Mouse (Mus musculus): Measurements from ENCODE around the gene Srpk1.
"Not testable (repeated sequence)": the region's sequence is repeated elsewhere in the genome, so short reads cannot be mapped to it uniquely, and the experiment has no call there.

Srpk1 gene

DNA sequence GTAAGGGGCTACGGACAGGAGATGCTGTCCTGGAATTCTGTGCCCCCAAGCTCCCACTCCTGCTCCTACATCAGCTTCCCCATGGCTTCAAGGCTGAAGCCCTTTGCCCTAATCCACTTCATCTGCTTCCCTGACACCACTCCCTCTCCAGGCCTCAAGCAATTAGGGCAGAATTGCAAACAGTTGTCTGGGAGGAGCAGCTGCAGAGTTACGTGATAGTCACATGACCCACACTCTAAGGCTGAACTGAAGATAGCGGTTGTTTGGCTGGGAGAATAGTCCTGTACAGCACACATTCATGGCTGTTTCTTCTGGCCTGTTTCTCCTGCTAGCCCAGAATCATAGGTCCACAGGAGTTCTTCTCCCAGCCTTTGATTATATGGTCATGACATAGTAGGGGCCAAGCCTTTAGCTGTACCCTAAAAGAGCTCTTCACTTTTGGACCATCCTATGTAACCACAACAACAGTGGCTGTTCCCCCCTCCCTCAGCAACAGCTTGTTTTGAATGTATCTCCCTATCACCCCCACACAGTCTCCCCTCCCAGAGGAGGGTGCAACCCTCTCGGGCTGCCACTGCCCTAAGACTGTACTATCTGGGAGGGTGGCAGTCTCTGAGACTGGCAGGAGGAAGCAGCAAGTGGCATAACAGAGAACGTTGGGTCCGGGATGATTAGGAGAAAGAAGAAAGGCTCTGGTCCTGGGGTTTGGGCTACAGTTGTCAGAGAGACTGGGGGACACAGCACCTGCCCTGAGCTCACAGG, 65.7 kb downstream of the Srpk1 start:
- no peak for DNase-seq (ENCODE audit: low read depth, low spot score)

DNA sequence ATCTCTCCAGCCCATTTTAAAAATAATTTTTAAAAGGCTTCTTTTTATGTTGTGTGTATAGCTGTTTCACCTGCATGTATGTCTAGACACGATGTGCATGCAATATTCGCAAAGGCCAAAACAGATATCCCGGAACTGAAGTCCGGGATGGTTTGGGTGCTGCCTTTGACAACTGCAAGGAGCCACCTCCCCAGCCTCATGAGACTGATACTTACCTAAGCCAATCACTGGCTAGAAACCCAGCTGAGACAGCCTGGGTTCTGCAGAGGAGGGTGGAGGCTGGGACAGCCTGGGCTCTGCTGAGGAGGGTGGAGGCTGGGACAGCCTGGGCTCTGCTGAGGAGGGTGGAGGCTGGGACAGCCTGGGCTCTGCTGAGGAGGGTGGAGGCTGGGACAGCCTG, 68.5 kb downstream of the Srpk1 start:
- not testable (repeated sequence) for DNase-seq (ENCODE audit: low read depth, low spot score)

DNA sequence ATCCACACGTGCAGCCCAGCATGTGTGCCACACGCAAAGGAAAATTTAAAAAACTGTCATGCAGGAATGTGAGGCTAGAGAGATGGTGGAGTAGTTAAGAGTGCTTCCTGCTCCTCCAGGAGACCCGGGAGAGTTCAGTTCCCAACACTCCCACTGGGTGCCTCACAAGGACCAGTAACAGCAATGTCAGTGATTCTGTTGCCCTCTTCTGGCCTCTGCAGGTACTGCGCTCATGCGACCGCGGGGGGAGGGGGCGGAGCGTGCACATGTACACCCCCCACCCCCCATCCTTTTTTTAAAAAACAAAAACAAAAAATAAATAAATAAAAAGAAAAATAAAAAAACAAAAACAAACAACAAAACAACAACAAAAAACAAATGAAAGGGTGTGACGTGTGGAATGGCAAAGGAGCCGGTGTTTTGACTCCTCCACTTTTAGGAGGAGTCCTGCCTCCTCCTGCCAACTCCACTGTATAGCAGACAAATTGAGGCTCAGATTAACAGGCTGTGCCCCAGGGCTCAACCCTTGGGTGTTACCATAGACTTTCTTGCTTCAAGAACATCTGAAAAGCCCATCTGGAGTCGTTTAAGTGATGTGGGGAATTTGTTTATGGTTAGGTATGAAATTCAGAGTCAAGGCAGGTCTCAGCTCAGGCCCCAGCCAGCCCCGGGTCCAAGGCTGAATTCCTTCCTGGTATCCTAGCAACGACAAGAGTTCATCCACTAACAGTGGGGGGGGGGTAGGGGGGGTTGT, 69.3 kb downstream of the Srpk1 start:
- DNase-seq (ENCODE audit: low read depth, low spot score) = peak; percentile 82

DNA sequence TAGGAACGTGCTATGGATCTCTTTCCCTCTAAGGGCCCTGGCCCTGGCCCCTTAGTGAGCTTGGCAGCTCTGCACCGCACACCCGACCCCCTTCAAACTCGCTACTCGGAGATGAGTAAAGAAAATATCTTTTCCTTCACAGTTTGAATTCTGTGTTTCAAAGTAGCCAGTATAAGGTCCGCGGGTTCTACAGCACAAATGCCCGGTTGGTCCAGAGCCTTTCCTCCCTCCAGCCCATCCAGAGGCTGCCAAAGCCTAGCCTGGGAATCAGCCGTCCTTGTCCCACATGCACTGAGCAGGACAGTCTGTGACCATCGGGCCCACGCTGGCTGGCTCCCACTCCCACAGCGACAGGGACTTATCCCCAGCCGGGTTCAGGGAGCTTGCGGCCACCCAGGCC, 73.4 kb downstream of the Srpk1 start, which contains the start of gene Clpsl2:
Clpsl2 (plus strand) TSS at position 301 of the 400 bp plus-strand sequence.
- no peak for DNase-seq (ENCODE audit: low read depth, low spot score)

DNA sequence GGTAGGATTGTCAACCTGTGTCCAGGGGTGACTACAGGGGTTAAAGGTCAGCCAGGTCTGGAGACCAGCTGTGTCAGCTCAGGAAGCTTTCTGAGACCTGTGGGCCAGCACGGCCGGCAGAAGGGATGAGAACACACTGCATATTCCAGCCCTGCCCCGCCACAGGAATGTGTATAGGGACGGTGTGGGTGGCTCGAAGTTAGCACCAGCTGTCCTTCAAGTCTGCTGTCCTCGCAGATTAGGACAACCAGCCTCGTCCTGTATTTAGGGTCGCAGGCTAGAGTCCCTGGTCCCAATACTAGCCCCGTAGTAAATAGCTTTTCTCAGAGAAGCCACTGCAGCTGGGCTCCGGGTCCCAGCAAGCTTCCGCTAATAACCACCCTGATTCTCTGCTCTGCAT, 74.0 kb downstream of the Srpk1 start:
- no peak for DNase-seq (ENCODE audit: low read depth, low spot score)

DNA sequence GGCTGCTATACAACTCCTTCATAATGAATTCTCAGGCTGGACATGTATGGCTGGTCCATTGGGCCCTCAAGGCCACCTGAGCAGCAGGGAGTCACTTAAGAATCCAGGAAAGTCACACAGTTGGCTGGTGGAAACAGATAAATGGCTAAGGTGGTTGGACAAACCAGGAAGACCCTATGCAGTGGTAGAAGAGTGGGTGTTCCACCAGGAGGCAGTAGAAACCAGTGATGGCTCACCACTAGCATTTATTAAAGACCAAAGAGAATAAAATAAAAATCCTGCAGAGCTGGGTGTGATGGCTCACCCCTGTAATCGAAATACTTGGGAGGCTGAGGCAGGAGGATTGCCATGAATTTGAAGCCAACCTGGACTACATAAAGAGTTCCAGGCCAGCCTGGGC, 75.6 kb downstream of the Srpk1 start:
- no peak for DNase-seq (ENCODE audit: low read depth, low spot score)

DNA sequence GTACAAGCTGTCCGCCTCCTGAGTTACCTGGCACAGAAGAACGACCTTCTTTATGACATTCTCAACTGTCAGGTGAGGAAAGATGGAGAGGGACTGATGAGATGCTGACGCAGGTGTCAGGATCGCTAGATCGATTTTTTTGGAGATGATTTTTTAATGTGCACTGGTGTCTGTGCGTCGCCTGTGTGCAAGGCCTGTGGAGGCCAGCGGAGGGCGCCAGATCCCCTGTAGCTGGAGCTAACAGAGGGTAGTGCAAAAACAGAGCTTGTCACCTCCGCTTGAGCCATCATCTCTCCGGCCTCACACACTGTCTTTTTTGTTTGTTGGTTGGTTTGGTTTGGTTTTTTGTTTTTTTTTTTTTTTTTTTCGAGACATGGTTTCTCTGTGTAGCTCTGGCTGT, 84.6 kb downstream of the Srpk1 start:
- no peak for DNase-seq (ENCODE audit: low read depth, low spot score)

Data from mesoderm, embryonic 11.5 days (tissue).